Mouse (Mus musculus): ENCODE measurements around the gene Plekha5.

Plekha5 gene

DNA sequence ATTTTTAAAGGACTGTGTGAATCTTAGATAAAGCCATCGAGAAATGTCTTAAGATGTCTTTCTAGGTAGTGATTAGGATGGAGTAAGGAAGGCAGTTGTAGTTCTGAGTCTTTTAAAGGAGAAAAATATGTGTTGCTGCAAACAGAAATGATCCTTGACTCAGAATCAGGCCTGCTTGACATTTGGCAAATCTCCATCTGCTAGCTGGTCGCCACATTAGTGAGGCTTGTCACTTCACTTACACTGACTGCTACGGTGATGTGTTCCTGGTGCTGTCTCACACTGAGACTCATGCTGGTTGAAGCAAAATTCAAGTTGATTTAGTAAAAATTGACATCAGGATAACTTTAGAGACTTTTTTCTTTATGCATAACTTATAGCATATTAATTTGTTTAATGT lies 32.0 kb downstream of the Plekha5 start:
- DNase-seq (ENCODE audit: low read depth), result no peak

DNA sequence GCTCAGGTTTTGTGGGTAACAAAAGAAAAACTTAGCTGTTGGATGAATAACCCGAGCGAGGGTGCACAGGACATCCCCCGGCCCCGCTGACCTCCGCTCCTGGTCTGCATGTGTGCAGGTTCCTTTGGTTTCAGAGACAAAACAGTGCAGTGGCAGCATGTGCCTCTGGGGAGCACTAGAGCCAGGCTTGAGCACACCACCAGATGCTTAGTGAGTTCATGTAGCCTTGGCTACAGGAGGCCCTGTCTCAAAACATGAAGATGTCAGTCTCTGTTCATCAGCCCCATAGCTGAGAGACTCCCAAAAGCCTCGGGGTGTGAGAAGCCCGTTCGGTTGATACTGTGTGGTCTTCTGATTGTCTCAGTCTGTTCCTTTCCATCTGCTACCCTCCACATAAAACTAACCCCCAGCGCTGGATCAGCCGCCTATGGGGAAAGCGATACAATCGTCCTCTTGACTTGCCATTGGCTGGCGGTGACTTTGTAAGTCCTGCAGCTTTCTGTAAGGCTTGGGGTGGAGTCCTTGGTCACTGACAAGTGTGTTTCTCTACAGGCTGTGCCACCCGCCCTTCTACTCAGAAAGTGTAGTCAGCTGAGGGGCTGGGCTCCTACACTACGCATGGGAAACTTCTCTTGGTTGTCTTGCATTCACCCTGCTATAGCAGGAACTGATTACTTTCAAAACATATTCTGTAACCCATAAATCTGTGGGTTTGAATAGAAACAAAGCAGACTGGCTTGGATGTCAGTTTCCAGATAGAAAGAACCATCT lies 32.7 kb downstream of the Plekha5 start:
- no peak for DNase-seq (ENCODE audit: low read depth)

DNA sequence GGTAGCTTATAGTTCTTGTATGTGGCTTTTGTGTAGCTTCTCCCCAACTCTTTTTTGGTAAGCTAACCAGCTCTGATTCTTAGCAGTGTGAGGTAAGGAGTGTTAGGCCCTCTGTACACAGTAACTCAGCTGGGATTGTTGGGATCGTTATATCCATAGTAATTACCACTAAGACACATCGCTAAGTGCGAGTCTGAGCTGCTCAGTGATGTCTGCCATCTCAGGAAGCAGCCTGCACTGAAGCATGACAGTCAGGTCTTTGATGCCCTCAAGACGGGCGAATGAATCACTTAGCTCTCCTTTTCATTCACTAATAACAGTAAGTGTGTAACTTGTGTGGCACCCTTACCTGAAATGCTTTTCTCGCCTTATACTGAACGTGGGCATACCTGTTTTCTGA lies 36.5 kb downstream of the Plekha5 start:
- DNase-seq (ENCODE audit: low read depth), result no peak

DNA sequence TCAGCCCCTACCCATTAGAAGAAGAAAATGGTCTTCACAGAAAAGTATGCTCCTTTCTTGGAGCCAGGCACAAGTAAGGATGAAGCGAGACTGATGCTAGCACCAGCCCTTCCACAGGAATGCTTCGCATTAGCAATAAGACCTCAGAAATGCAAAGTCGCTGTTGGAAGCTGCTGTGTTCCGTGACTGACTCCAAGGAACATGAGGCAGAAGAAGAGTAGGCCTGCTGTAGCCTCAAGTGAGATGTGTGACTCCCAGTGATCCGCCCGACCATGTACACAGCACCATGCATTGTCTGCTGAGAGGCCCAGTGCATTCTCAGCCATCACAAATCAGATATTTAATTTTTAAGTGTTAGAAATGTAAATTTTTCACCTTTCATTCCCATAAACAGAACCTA lies 41.0 kb downstream of the Plekha5 start:
- no peak for DNase-seq (ENCODE audit: low read depth)

DNA sequence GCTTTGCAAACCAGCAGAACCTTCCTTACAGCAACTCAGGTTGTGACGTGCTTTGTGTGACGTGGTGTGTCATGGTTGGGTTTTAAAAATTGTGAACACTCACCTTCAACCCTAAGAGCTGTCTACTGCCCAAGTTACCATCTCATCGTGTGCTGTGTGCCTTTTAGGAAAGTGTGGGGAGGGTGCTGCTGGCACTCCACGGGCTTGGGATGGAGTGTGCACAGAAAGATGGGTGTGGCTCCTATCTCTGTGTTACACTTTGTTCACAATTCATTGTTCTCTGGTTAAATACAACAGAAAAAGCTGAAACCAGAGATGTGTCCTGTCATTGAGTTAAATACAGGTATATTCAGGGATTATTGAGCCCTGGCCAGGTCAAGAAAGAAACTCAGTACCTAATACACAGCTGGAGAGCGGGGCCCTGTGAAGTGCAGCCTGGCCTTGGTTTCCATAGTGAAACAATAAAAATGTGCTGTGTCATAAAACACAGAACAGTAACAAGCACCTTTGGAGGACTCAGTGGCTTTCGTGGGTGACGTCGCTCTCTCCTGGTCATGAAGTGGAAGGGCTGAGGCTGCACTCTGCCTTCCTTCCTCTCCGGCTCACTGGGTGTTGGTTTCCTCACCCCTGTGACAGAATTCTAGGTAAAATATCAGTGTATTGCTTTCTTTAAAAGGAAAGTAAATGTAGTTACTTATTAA lies 42.2 kb downstream of the Plekha5 start:
- DNase-seq (ENCODE audit: low read depth), result no peak

DNA sequence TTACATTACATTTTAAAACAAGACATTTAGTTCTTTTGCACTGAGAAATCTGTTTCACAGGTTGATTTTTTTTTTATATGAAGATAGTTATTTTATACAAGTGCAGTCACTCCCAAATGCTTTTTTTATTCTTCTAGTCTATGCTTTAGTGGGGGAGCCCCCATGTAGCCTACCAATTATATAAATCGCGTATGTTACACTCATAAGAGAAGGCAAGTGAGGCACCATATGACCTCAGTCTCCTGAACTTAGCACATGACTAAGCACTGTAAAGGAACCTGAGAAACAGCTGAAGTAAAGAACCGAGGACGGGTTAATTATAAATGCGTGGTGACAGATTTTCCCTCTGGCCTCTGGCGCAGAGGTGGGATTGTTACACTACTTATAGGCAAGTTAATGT lies 43.0 kb downstream of the Plekha5 start:
- DNase-seq (ENCODE audit: low read depth), result no peak

DNA sequence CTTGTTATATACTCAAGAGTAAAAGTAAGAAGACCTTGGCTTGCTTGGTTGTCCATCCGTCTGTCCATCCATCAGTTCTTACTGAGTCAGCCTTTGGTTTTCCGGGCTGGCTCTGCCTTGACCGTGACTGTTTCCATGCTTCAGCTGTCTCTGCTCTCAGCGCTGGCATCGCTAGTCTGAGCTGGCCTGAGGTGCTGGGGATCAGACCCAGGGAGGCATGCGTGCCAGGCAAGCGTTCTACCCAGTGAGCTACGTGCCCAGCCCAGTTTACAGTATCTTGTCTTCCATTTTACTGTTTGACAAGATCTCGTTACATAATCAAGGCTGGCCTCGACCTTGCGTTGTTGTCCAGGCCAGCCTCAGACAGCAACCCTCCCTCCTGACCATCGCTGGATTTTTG lies 44.0 kb downstream of the Plekha5 start:
- no peak for DNase-seq (ENCODE audit: low read depth)

DNA sequence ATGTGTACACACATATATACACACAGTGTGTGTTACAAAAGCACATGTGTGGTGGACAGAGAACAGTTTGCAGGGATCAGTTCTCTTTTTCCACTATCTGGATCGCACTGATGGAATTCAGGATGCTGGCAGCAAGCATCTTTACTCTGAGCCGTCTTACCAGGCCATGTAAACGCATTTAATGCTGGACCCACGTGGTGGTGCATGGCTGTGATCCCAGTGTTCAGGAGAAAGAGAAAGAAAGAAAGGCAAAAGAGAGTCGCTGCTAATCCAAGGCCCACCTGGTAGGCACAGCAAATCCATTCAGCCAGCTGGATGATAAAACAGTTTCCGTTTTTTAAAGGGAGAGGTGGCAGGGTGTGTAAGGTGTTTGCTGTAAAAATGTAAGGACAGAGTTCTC lies 45.9 kb downstream of the Plekha5 start:
- DNase-seq (ENCODE audit: low read depth), result no peak

DNA sequence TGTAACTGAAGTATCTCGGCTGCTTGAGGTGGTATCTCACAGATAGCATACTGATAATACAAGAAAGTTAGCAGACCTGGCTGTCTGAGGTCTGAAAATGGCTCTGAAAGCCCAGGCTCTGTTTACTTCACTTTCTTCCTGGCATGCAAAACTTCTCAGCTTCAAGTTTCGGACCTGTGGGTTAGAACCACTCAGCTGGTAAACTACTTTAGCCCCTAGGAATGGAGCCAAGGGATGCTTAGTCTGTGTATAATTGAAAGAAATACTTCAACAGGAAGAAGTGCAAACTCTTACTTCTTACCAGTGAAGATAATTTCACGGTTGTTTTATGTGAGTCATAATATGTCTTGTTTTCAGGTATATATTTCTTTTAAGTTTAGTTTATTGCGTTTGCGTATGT lies 47.9 kb downstream of the Plekha5 start:
- no peak for DNase-seq (ENCODE audit: low read depth)

DNA sequence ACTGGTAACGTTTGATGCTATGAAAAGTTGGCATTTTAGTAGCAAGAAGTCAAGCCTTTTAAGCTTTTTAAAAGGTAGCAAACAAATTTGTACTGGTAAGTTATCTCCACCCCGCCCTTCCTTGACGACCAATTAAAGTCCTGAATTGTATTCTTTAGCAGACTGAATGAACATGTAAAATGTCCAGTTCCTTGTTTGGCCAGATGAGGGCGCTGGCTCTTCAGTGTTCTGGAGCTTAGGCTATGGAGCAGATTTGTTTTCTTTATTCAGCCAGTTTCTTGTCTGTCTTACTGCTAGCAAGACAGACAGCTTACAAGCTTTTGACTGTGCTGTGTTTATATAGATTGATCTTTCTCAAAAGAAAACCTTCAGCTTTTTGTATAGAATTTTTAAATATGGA lies 48.5 kb downstream of the Plekha5 start:
- peak; percentile 49 for DNase-seq (ENCODE audit: low read depth)

DNA sequence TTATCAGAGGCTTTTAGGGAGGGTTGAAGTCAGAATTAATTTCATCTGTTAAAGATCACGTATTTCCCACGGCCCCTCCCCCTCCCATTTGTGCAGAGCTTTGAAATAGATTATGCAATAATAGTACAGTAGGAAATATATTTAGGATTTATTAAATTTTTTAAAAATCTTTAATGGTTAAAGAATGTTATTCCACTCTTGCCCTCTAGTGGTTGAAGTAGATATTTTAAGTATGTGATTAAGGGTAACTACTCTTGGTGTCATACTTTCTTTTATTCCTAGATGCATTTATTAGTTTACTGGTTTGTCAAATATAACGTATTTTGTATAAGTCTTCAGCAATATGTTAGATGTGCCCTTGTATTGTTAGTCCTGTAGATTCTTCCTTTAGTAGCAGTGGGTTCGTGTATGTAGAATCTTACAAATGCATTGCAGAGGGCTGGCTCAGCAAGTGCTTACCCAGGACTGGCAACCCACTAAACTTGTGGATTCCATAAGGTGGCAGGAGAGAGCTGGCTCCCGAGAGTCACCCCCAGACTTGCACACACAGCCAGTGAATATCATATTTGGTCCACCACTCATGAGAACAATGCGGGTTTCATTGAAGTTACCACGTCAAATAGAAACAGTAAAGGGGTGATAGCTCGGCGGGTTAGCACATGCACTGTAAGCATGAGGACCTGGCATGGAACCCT lies 51.7 kb downstream of the Plekha5 start:
- DNase-seq (ENCODE audit: low read depth), result no peak

DNA sequence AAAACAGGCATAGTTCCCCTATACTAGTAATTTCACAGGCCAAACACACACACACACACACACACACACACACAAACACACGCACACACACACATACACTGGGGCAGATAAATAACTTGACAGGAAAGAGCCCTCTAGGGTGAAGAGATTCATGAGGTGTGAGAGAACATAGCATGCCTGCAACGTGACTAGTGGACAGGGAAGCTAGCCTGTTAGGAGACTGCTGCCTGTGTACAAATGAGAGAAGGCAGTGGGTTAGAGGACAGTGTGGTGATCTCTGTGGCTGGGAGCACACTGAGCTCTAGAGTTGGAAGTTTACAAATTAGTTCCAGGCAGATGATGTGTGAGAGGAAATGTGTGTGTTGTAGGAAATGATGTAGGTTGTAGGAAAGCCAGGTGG lies 53.1 kb downstream of the Plekha5 start:
- no peak for DNase-seq (ENCODE audit: low read depth)

DNA sequence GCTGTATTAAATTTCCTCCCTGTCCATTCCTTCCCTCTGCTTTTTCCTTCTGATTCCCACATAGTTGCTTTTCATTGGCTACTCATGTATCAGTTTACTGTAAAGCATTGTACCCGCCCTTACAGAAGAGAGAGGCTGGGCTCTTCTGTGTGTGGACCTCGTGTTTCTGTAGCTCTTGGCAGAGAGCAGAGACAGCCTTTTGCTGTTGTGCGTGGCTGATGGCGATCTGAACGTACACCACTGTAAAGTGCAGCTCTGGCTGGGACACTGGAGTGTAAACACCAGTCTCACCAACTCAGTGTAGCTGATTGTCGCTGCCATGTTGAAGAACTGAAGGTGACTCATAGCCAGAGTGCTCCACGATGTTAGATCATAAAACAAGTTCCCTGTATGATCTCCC lies 54.2 kb downstream of the Plekha5 start:
- DNase-seq (ENCODE audit: low read depth), result no peak

DNA sequence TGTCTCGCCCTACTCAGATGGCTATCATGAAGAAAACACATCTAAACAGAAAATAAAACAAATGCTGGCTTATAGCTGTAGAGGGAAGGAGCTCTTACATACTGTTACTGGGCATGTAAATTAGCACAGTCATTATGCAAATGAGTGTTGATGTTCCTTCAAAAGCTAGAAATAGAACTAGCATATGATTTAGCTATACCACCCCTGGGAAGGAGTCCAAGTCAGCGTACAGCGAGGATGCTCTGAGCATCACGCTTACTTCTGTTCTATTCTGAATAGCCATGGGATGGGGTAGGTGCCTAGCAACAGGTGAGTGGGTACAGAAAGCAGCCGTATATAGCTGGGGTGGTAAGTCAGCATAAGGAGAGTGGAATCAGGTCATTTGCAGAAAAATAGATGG lies 55.1 kb downstream of the Plekha5 start:
- no peak for DNase-seq (ENCODE audit: low read depth)

DNA sequence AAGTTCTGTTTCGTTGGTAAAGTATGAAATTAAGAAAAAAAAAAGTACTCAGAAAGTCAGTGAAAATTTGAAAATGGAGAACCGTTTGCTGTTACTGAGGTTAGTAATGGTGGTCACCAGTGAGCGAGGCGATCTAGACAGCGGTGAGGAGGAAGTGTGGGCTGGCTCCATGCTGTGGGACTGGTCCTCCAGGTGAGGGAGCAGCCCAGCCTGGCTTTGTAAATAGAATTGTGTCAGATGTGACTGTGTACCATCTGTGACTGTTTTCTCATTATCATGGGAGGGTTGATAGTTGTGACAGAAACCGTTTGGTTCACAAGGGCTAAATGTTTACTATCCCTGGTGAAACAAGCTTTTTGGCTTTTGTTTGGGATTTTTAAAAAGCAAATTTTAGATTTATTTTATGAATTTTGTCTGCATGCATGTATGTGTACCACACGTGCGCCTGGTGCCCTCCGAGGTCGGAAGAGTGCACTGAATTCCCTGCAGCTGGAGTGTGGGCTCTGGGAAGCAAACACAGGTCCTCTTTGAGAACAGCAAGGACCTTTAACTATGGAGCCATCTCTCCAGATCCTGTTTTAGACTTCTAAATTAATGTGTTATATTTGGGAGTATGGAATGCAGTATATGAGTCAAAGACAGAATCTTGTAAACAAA lies 56.7 kb downstream of the Plekha5 start:
- no peak for DNase-seq (ENCODE audit: low read depth)

DNA sequence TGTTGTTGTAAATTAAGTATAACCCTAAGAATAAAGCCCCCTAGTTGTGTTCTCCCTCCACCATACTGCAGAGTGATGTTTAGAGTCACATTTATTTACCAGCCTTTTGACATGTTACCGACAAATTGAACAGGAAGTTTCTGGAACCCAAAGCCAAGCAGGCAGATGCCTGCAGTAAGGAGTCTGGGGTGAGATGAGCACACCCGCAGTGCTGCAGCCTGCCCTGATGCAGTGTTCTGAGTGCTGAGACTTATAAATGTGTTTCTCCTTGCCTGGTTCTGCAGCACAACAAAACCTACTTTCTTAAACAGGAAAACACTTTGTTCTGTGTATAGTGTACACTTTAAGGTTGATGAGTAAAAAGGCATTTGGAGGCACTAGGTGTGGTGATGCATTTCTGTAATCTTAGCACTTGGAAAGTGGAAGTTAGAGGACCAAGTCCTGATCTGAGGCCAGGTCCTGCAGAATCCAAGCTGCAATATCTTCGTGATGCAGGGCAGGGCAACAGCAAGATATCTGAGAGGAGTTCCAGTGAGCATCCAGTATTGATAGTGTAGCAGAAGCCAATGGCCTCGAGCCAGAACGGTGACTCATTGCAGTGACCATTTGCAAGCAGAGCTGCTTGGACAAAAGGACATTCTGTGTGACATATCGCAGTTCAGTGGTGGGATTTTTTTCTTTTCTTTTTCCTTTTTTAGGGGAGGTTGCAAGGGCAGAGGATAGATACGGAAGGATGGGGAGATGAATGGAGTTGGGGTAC lies 58.0 kb downstream of the Plekha5 start:
- no peak for DNase-seq (ENCODE audit: low read depth)

DNA sequence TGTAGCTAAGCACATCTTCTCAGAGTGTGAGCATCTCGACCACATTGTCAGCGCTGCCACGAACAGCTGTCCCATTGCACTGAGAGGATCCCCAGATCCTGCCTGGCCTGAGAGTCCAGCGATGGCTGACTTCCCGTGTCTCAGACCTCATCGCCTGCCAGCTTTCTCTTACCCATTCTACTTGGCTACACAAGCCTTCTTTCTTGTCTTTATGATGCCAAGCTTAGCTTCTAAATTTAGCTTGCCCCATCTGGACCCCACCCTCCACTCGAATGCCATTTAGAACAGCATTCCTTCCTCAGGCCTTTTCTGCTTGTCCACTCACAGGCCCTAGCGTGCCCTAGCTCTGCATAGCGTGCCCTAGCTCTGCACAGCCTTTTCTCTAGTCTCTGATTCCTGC lies 60.3 kb downstream of the Plekha5 start:
- no peak for DNase-seq (ENCODE audit: low read depth)

DNA sequence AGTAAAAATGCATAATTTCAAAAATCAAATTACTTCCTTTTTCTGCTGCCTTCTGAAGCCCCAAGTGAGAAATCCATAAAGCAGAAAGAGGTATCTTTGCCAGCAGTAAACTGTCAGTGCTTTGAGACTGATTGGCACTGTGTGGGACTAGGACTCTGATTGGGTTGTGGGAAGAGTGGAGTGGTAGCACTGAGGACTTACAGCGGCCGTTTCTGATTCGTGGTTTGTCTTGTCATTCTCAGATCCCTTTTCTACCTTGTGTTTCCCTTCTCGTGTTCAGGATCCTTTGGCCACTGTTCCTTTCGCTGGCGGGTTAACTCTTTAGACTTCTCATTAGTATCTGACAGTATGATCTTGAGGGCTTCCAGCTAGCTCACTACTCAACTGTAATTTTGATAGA lies 61.8 kb downstream of the Plekha5 start:
- DNase-seq (ENCODE audit: low read depth), result no peak

DNA sequence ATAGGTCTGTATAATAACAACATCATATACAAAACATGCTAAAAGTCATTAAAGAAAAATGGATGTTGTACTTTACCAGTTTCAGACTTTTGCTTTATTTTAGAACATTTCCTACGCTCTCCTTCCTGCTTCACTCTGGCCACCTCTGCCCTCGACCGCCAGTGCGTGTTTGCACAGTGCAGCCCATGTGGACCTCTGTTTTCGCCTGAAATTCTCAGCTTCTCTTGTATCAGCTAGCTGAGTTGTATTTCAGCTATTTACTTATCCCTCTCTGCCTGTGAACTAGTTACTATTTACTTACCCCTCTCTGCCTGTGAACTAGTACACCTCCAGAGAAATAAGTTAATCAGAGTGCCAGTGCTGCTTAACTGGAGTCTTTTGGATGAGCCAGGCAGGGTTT lies 62.8 kb downstream of the Plekha5 start:
- no peak for DNase-seq (ENCODE audit: low read depth)

DNA sequence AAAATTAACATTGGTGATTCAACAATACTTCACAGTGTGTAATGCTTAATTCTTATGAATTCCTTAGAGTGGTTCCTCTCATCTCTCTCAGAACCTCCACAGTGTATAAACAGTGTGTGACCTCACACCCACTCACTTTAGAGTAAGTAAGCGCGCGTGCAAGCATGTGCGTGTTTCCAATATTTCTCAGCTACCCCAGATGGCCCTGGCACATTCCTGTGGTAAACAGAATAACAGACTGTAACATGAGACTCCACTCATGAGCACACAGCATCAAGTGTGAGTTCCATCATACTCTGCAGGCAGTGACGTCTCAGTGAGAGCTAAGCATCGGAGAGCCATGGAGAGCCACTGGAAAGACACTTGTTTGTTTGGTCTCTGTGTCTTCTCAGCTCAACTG lies 63.6 kb downstream of the Plekha5 start:
- DNase-seq (ENCODE audit: low read depth), result no peak

DNA sequence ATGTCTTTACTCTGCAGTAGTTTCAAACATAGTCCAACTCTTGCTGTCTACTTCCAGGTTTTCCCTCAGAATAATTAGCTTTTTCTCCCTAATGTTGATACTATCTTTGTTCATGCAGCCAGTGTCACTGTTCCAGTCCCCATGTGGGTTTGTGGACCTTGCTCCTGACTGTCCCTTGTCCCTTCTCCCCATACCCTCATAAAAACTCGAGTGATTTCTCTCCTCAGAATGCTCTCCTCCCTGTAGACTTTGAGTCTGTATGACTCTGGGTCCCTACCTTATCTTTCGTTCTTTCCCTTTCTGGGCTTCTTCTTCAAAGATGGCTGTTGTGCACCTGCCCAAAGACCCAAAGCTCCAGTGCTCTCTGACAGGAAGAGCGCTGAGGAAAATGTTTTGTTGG lies 64.8 kb downstream of the Plekha5 start:
- DNase-seq (ENCODE audit: low read depth), result no peak

DNA sequence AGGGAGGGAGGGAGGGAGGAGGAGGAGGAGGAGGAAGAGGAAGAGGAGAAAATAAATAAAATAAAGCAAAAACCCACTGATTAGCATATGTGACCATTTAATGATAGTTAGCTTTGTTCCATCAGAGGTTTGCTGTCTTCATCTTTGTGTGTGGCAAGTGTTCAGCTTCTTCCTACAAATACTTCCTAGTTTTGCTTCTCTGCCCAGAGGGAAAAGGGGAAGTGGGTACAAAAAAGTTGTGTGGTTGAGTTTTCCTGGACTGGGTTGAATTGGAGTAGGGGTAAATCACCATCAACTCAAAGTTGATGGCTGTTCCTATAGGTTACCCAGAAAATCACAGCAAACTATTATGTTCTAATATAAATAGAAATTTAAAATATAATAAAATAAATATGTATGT lies 65.7 kb downstream of the Plekha5 start:
- no peak for DNase-seq (ENCODE audit: low read depth)

Data from c-Kit-positive CD71-positive TER-119-negative erythroid progenitor cells, embryonic 14.5 days (primary cell).